Mouse (Mus musculus) skeletal muscle tissue, adult 2 months (tissue): ENCODE measurements around the gene Abhd16a.

Experiments used
- DNase-seq: peaks from one replicate; pipeline ENCODE4 v3.0.0-alpha.2; 2012; ENCODE audit warnings: low read depth, low spot score

The Abhd16a gene

DNA sequence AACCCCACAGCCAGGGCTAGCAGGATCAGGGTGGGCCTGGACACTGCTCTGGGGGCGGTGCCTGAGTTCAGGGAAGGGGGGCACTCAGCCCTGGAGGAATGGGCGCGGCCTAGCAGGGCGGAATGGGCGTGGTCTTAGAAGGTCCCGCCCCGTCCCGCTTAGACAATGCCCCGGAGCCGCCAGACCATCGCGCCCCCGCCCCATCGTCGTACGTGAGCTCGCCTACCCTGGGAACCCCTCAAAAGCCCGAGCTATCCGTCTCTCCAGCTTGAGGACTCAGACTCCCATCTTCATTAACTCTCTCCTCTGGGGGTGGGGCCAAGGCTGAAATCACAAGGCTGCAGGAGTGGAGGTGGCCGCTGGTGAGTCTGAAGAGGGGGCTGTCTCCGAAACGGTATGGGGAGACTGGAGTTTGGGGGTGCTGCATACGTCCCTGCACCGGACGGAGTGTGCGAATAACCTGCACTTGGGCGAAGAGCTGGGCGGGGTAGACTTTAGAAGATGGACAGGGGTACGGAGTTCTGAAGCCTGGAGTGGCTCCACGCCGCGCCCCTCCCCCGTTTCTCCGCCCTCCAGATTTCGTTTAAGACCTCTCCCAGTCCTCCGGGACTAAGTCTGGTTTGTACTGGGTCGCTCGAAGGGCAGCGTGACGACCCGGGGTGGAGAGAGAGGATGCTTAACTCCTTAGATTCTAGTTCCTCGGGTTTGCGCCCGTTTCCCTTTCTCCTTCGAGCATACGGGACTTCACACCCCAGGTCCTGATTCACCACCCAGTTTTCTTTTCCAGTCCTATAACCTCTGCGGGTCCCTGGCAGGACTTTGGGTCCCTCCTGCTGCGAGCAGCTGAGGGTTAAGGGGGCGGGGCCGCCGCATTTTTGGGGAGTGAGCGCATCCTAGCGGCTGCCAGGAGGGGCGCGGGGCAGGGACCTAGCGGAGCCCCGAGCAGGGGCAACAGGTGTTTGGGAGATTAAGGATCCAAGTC lies 29.9 kb upstream of the Abhd16a start, which contains the start of gene Ddah2:
TSS of gene Ddah2 (plus strand) at position 125 of the 982 bp plus-strand sequence.
- peak; percentile 82 for DNase-seq

DNA sequence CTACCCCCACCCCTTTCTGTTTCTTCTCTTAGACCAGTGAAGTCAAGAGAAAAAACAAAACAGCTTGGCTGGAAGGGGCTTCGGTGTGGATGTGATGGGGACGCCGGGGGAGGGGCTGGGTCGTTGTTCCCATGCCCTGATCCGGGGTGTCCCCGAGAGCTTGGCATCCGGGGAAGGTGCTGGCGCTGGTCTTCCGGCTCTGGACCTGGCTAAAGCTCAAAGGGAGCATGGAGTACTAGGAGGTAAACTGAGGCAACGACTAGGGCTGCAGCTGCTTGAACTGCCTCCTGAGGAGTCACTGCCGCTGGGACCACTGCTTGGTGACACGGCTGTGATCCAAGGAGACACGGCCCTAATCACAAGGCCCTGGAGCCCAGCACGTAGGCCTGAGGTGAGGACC lies 29.0 kb upstream of the Abhd16a start:
- DNase-seq: no peak

- DNase-seq: no peak
These were observed 28.2 kb upstream of the Abhd16a start for GRCm38 (mm10) chr17:35060737-35061297.

GRCm38 (mm10) chr17:35061299-35061698 lies 27.8 kb upstream of the Abhd16a start:
- DNase-seq: no peak

- DNase-seq: no peak
These were observed 25.6 kb upstream of the Abhd16a start for GRCm38 (mm10) chr17:35063466-35063865.

GRCm38 (mm10) chr17:35064378-35064877 lies 24.6 kb upstream of the Abhd16a start:
- DNase-seq: no peak

DNA sequence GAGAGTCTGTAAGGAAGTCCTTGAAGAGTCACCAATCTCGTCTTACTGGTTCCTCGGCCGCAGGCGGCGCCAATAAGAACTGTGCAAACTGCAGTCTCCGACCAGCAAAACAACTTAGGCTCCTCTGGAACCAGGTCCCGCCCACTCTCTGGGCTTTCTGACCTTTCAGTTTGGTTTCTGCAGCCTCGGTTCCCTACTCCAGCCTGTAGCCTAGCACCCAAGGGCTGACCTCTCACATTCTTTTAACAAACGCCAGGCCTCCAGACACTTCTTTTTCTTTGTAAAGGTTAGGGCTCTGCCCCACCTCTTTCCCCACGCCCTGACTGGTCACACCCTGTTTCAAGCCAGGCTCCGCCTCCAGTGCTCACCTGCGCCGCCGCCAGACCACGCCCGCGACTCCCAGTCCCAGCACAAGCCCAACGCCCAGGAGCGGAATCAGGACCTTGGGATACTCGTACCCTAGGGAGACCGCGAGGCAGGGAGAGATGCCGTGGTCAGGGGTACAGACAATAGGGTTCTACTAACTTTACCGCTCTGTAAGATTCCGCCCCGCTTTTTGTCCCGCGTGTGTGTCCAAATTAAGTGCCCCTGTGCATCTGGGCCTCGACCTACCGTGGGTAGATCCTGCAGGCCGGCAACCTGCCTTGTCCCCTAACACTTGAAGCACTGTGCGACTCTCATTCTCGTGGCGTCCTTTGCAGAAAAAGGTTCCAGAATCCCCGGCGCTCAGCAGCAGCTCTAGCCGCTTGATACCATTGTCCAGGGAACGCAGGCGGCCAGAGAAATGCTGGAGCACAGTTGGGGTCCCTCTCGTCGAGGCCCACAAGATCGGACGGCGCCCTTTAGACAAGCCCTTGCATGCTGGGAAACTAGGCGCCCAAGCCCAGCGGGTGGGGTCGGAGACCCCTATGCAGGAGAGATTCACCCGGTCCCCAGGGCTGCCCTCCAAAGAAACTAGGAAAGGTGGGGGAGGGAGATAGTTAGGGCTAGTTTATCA lies 23.8 kb upstream of the Abhd16a start, which contains the start of gene Ly6g6c:
TSS of gene Ly6g6c (plus strand) at position 438 of the 997 bp plus-strand sequence.
- no peak for DNase-seq

DNA sequence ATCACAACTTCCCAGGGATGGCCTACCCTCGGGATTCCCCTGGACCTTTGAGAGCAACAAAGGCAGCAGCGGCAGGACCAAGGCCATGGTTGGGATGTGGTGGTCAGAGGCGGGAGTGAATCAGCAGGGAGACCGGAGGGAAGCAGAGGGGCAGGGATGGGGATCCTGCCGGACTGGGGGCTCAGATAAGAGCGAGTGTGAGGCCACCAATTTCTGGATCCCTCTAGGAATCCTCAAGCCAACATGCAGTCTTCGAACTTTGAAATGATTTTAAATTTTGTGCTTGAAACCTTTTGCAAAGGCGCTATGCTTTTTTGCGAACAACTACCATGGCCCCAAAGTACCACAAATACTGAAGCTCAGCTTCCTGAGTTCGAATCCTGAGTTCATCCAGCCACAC lies 23.0 kb upstream of the Abhd16a start, which contains the start of gene Mpig6b:
TSS of gene Mpig6b (minus strand) at position 101 of the 400 bp plus-strand sequence.
- DNase-seq: no peak

- DNase-seq: no peak
These were observed 20.7 kb upstream of the Abhd16a start for GRCm38 (mm10) chr17:35068213-35068914.

GRCm38 (mm10) chr17:35070556-35071229 lies 18.4 kb upstream of the Abhd16a start:
- DNase-seq: no peak

DNA sequence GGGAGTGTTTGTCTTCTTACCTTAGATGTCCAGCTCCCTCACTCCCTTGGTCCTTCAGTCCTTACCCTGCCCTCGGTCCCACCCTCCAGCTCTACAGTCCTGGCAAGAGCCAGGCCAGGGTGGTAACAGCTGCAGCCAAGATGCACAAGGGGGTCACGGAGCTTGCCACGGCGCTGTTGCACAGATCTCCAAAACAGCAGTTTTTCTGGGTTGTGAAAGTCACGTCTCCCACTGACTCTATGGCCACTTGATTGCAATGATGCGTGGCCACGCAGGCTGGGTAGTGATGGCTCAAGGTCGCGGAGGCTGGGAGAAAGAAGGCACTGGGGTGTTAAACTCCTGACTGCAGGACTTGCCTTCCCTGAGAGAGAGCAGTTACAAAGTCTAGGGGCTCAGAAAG lies 17.6 kb upstream of the Abhd16a start:
- DNase-seq: no peak

- no peak for DNase-seq
These were observed 15.0 kb upstream of the Abhd16a start for GRCm38 (mm10) chr17:35074097-35074496.

GRCm38 (mm10) chr17:35076507-35077176 lies 12.4 kb upstream of the Abhd16a start, which contains the start of gene Ly6g6e:
TSS of gene Ly6g6e (plus strand) at chr17:35076902.
- no peak for DNase-seq

GRCm38 (mm10) chr17:35077285-35077684 lies 11.8 kb upstream of the Abhd16a start:
- no peak for DNase-seq

- DNase-seq: no peak
These were observed 11.3 kb upstream of the Abhd16a start, which contains the start of gene Ly6g6d for GRCm38 (mm10) chr17:35077786-35078233. TSS of gene Ly6g6d (minus strand) at chr17:35078065.

GRCm38 (mm10) chr17:35079778-35080177 lies 9.3 kb upstream of the Abhd16a start:
- DNase-seq: no peak

DNA sequence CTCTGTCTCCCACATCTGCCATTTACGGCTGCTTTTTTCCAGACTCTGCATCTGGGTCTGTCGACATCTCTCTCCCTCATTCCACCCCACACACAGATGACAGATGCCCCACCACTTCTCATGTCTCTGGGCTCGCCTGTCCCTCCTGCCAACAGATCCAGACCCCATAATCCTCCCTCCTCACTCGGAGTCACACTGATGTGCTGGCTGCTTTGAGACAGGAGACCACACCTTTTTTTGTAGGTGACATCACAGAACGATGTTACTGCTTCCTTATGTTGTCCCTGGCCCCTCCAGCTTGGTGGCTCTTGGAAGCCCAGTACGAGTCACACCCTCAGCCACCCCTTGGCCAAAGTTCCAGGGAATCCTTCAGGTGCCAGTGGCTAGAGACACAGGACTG lies 8.8 kb upstream of the Abhd16a start:
- no peak for DNase-seq

GRCm38 (mm10) chr17:35080710-35081109 lies 8.4 kb upstream of the Abhd16a start:
- no peak for DNase-seq
